Mouse (Mus musculus): ENCODE results near the gene Smim10l2a.
"Not testable (repeated sequence)": the region's sequence is repeated elsewhere in the genome, so short reads cannot be mapped to it uniquely, and the experiment has no call there.

Gene Smim10l2a

GRCm38 (mm10) chrX:56374431-56375128 lies at the start of gene Smim10l2a:
TSS of gene Smim10l2a (plus strand) at chrX:56374586.
- DNase-seq (ENCODE audit: extremely low read depth, insufficient read length, low spot score) = not testable (repeated sequence)

GRCm38 (mm10) chrX:56332046-56332445 lies 42.3 kb upstream of the Smim10l2a start:
- peak; percentile 18 for DNase-seq (ENCODE audit: extremely low read depth, insufficient read length, low spot score)

- DNase-seq (ENCODE audit: extremely low read depth, insufficient read length, low spot score) = no peak
These were observed 34.1 kb upstream of the Smim10l2a start for GRCm38 (mm10) chrX:56340305-56340704.

- DNase-seq (ENCODE audit: extremely low read depth, insufficient read length, low spot score) = no peak
These were observed 31.5 kb upstream of the Smim10l2a start for GRCm38 (mm10) chrX:56342921-56343320.

GRCm38 (mm10) chrX:56346176-56346931 lies 28.0 kb upstream of the Smim10l2a start, which contains the start of gene Zfp449:
TSS of gene Zfp449 (plus strand) at chrX:56346400.
- no peak for DNase-seq (ENCODE audit: extremely low read depth, insufficient read length, low spot score)

GRCm38 (mm10) chrX:56346932-56347253 lies 27.5 kb upstream of the Smim10l2a start:
- no peak for DNase-seq (ENCODE audit: extremely low read depth, insufficient read length, low spot score)

GRCm38 (mm10) chrX:56380852-56381251 lies 6.5 kb downstream of the Smim10l2a start:
- DNase-seq (ENCODE audit: extremely low read depth, insufficient read length, low spot score) = peak; percentile 16

- DNase-seq (ENCODE audit: extremely low read depth, insufficient read length, low spot score) = no peak
These were observed 9.8 kb downstream of the Smim10l2a start for GRCm38 (mm10) chrX:56384142-56384541.

- no peak for DNase-seq (ENCODE audit: extremely low read depth, insufficient read length, low spot score)
These were observed 30.3 kb downstream of the Smim10l2a start for GRCm38 (mm10) chrX:56404646-56405045.

- DNase-seq (ENCODE audit: extremely low read depth, insufficient read length, low spot score) = no peak
These were observed 31.1 kb downstream of the Smim10l2a start for GRCm38 (mm10) chrX:56405482-56405881.

- no peak for DNase-seq (ENCODE audit: extremely low read depth, insufficient read length, low spot score)
These were observed 31.7 kb downstream of the Smim10l2a start for GRCm38 (mm10) chrX:56406128-56406527.

- DNase-seq (ENCODE audit: extremely low read depth, insufficient read length, low spot score) = no peak
These were observed 41.9 kb downstream of the Smim10l2a start for GRCm38 (mm10) chrX:56416277-56416676.

GRCm38 (mm10) chrX:56417541-56417940 lies 43.2 kb downstream of the Smim10l2a start:
- DNase-seq (ENCODE audit: extremely low read depth, insufficient read length, low spot score) = no peak

Measured in 3134 (cell line).